Mouse (Mus musculus): ENCODE measurements around the gene Man1c1. TPM values are rescaled to one million over a fixed set of nuclear protein-coding genes. Genes with fewer than 3 reads are reported as not detected.

Man1c1 gene
- total RNA-seq, 2 experiments from 2014 or later: 32.0 to 37.7 TPM

DNA sequence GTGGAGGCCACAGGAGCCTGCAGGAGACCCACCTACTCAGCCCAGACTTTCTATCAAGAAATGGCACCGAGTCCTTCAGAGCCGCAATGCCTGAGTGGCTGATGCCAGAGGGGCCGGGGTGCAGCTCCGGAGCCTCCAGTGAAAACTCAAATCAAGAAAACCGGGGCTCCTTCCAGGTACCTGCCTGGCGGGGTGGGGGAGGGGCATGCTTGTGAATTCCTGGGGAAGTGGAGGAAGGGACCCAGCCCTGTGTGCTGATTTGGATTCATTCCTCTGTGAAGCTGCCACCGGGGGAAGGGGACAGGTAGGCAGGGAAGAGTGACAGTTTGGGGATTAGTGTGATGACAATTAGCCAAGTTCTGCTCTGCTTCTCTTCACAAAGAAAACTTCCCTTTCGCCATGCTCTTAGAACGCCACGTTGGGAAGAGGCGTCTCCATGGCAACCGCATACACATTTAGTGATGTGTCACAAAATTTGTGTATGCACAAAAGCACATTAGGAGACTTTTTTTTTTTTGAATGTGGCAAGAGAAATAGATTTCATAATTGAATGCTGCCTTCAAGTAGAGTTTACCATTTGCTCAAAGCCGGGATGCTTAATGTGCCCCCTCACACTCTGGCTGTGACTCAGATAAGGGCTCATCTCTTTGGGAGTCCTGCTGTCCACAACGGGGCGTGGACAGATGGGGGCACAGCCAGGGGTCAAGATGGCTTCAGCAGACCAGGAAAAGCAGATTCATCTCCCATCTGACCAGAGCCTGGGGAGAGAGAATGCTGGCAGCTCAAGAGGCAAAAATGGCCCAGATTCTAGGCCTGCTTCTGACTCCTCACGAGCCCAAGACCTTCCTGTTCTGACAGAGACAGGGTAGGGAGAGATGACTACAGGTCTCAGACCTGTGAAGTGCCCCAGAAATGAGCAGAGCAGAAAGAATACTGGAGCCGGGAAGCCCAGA, 26.3 kb downstream of the Man1c1 start:
- DNase-seq: no peak
- intact Hi-C loops (cut with DNase I): no loop called here

DNA sequence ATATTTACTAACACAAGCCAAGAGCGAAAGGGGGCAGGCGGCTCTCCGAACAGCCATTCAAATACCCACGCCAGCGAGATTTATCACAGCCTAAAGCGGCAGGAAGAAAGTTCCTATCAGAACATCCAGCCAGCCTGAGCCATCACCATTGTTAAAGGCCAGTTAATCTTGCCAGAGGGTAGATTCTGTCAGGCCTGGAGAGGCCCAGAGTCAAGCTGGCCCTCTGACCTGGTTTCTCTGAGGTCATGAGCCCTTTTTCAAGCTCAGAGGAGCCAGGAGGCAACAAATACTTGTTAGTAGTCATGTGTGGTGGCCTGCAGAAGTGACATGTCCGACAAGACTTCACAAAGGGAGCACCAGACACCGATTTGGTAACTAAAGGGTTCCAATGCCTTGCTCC, 28.3 kb downstream of the Man1c1 start:
- intact Hi-C loops (cut with DNase I): no loop called here
- DNase-seq: no peak

DNA sequence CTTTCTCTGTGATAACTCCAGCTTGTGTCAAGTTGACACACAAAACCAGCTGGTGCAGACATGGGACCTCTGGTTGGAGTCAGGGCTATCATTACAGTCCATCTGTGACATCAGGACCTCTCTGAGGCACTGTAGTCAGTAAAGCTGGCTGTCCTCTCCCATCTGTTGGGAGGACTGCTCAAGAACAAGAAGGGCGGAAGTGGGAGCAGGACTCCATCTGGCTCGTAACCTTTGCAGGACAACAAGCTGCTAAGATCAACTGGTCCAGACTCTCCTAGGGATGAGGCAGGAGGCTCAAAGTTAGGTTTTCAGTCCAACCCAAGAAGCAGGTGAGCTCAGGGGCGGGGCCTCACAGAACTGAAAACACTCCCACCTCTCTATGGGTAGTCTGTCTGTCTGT, 29.1 kb downstream of the Man1c1 start:
- no peak for DNase-seq
- intact Hi-C loops (cut with DNase I): no loop called here

DNA sequence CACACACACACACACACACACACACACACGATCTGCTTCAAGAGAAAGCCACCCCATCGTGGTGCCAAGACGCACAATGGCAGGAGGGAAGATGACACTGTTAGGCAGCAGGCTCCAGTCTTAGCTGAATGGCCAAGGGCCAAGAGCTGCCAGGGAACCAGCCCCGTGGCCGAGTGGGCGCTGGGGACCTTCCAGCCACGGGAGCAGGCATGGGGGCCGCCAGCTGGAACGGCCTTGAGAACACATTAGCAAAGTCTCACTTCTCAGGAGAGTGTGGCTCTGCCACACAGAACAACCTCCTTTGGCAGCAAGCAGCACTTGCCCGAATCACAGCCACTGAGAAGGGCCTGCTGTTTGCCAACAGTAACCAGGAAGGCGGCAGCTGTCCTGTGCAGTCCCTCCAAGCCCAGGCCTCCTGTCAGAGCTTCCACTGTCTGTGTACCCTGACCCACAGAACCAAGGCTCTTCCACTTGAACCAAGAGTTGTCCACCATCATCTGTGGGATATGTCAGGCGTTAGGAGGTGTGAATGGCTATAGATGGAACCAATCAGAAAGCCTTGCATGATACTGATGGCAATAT, 30.1 kb downstream of the Man1c1 start:
- intact Hi-C loops (cut with DNase I): no loop called here

DNA sequence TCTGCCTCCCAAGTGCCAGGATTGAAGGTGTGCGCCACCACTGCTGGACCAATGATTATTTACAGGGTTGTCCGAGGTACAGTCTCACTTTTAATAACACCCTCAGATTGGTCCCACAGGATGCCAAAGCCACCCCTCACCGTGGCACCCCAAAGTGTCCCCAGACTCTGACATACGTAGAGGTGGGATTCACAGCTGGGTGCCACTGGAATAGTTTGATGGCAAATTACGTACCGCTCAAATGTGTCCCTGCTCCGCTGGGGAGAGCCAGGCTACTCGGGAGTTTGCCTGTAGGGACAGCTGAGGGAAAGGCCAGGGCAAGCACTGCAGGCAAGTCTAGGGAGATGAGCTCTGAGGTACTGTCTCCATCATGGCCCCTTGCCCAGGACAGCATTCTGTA, 30.9 kb downstream of the Man1c1 start:
- no peak for DNase-seq
- intact Hi-C loops (cut with DNase I): no loop called here

More for the DNA sequence above, 30.1 kb downstream of the Man1c1 start:
- no peak for DNase-seq

DNA sequence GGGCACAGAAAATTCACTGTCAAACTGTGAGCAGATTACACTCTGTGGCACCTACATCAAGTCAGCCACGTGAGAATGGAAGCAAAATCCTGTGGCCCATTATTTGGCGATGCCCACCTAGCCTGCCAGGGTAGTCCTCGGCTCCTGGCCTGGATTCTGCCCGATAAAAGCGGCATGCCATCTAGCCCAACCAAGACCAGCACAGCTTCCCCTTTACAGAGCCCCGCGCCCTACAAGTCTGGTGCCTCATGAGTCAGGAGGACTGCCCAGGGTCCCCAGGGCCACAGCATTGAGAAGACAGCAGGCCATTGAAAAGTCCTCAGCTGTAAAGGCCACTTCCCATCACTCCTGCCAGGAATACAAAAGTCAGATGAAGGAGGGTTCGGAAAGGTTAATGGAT, 31.8 kb downstream of the Man1c1 start:
- no peak for DNase-seq
- intact Hi-C loops (cut with DNase I): no loop called here

DNA sequence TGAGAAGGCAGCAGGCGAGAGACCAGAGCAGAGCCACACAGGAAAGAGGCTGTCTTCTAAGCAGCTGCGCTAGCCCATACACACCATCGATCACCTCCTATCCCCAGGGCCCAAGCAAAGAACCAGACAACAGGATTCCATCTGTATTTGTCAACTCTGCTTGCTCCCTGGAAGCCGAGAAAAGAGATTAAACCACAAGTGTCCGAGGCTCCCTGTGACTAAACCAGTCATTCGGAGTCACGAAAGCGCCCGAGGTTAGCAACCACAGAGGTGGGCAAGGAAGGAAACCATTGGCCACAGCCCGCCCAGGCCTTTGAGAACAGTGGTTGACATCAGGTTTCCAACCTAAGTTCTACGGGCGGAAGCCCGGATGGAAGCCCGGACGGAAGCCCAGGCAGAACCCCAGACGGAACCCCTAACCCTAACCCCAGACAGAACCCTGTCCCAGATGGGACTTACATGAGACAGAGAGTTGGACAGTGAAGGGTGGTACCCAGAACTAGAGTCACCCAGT, 32.4 kb downstream of the Man1c1 start:
- no peak for DNase-seq
- intact Hi-C loops (cut with DNase I): no loop called here

DNA sequence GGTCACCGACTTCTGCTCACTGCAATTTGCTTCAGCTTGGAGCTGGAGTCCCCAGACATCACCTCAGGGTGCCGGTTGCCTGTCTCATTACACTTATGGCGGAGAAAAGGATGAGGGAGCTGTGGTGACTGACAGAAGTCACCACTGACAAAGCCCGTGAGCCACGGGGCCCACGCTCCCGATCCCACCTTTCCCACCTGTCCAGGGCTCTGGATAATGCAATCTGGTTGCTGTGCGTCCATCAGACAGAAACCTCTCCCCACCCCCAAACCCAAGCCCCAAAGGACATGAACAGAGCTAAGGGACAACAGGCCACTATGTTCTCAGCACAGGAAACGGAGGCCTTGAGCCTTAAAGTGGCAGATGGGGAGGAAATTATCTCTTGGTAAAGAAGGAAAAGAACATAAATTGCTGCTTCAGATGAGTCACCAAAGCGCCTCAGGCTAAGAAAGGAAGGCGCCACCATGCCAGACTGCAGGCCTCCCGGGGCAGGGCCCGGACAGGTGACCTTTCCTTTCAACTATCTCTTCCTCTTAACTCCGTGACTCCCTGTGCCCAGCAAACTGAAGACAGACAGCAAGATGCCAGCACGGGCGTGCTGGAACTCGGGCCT, 34.2 kb downstream of the Man1c1 start:
- intact Hi-C loops (cut with DNase I): no loop called here
- DNase-seq: no peak

DNA sequence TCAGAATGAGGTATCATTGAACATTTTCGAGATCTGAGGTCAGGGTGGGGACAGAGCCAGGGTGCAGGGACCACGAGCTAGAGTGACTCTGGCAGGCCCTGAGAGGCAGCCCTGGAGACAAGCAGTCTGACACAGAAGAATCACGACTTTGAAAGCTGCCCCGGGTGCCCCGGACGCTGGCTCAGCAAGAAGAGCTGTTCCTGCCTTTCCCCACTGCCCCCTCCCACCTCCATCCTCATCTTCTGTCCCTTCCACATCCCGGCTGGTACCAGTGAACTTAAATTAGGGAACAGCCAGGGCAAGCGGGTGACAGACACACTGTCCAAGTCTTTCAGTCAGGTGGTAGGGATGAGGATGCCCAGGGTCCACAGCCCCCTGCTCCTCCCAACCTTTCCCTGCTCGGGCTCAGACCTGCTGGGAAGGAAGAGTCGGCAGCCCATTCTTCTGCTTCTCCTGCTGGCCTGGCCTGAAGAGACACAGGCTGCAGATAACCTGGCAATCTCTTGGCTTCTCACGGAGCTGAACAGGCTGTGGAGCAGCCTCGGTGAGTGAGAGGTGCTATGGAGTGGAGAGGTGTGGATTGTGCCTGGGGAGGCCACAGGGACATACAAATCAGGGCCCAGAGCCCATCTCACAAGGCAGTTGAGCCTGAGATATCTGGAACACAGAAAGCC, 35.6 kb downstream of the Man1c1 start:
- DNase-seq: no peak
- intact Hi-C loops (cut with DNase I): no loop called here

DNA sequence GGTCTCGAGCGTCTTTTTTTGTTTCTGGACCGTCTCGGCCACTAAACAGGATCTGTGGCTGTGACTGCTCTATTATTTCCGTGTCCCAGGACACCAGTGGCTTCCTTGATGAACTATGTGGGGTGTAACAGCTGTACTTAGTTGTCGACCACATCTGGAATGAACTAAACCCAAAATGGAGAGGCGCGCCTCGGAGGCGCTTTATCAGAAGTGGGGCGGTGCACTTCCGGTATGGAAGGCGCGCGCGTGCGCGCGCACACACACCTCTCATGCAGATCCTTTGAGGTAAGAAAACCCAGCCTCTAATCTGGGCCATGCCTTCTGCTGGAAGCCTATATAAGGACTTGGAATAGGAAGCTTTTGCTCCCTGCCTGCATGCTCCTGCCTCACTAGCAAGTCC, 37.7 kb downstream of the Man1c1 start:
- intact Hi-C loops (cut with DNase I): no loop called here
- no peak for DNase-seq

DNA sequence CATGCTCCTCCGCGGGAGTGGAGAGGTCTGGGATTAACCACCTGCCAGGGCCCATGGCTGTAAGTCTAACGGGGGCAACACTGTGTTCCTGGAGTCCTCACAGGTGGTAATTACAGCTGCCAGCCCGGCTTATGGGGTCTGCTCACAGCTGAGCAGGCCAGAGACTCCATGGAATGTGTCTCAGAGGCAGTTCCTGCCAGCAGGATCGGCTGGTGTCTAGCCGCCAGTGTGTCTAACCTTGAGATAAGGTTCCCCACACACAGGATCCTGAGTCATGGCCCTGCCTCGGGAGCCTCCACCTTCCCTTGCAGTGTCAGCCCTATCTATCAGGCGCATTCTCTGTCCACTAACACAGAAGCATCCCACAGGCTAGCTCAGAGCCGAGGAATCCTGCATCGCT, 41.0 kb downstream of the Man1c1 start:
- intact Hi-C loops (cut with DNase I): no loop called here
- peak; percentile 68 to 70 for DNase-seq

DNA sequence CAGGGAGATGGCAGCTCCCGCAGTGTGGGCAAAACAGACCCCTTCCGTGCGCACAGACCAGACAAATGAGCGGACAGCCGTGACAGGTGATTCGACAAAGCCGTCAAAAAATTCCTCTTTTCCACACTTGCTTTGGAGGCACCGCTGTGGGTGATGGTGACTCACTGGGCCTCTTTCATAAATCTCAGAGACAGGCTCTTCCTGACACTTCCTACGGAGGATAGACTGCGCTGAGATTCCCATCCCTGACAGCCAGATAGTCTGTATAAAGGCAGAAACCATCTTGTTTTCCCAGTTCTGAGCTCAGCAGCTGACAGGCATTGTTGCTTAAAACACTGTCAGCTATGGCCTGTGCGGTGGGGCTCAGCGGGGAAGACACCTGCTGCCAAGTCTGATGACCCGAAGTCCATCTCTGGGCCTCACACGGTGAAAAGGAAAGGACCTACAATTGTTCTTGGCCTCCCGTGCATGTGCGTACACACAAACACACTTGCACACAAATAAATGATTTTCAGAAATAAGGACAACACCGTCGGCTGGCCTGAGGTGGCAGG, 43.4 kb downstream of the Man1c1 start:
- DNase-seq: no peak
- intact Hi-C loops (cut with DNase I): no loop called here

DNA sequence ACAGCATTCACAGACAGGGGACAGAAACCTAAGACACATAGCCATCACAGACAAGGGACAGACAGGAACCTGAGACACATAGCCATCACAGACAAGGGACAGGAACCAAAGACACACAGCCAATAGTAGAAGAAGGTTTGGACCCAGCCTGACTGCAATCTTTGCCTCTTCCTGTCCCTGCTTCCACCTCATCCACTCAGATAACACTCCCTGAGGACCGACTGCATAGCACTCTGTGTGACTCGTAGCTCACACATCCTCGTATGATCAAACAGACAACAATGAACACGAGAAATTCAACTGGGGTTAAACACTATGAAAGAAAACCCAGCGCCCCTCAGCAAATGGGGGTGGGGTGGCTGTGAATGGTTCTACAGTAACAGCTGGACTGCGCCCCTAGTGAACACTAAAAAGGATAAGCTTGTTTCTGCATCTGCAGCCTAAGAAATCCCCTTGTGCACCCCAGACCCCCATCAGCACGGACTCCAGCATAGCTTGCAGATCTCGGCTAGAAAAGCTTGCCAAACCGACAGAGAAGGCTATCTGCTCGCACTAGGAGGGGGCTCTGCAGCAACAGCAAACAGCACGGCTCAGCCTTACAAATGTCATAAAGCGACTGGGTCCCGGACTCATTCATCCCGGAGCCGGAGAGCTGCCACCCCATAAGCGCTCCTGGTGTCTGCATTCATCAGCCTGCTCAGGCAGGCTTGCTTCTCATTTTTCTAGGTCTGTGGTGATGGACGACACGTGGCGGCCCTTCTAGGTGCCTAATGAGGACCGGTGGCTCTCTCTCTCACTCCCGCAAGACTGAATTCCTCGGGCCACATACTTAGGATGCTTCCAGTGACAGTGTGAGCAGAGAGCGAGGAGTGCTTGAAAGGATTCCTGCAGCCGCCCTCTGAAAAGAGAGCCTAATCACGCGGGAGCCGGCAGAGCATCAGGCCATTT, 44.5 kb downstream of the Man1c1 start:
- intact Hi-C loops (cut with DNase I): no loop called here
- DNase-seq: no peak

DNA sequence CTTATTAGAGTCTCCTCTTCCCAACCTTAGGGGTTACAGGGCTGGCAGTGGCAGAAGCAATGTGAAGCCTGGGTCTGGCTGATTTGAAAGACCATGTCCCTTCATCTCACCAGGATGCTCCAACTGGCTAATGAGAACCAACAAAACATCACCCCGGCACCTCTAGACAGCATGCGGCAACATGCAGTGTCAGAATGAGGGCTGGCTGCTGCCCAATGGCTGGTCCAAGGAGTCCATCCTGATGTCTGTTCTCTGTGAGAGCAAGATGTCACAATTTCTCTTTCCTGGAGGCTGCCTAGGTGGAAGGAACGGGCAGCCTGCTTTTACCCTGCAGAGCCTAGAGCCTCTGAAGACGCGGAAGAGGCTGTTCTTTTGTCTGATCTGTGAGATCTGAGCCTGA, 46.6 kb downstream of the Man1c1 start:
- intact Hi-C loops (cut with DNase I): no loop called here
- DNase-seq: no peak

DNA sequence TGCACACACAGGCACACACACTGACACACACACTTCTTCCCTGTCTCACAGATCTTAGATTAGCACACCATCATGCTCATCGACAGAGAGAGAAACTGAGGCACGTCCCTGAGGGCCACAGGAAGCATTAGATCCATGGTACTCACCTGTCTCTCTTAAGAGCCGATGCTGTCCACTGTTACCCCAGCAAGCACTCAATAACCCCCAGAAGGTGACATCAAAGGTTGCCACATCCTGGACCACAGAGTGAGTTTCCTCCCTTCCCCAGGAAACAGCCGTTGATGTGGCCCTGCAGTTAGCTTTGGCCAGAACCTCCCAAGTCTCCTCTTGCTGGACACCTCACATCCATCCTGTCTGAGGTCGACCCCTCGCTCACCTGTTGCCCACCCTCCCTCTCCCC, 49.7 kb downstream of the Man1c1 start:
- DNase-seq: no peak
- intact Hi-C loops (cut with DNase I): no loop called here

DNA sequence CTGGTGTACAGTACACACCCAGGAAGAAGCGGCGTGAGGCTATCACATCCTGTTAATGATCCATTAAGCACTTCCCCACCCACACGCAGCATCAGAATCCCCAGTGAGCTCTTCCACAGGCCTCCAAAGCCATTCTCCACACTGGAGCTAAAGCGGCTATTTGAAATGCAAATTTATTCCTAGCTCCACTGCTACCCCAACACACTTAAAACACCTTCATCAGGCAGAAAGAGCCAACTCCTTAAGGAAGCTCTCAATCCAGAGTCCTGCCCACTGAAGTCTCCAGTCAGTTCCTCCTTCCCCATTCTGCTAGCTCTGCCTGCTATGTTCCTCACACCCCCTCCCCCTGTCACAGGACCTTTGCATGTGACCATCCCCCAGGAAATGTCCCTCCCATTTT, 51.4 kb downstream of the Man1c1 start:
- intact Hi-C loops (cut with DNase I): no loop called here
- DNase-seq: no peak

DNA sequence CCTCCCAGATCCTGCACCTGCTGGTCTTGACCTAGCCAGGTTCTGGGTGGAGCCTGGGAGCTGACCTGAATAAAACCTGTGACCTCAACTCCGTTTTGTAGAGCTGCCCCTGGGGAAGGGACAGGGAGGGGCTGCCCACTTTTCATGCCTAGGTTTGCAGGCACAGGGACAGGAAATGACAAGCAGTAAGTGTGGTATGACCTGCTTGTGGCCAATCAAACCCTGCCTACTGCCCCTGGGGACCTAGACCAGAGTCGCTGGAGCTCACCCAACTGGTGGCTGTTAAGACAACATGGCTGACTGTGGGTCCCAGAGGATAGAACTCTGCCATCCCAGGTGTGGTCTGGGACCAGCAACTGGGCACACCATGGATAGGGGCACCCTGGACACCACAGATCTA, 51.9 kb downstream of the Man1c1 start:
- DNase-seq: no peak
- intact Hi-C loops (cut with DNase I): no loop called here

DNA sequence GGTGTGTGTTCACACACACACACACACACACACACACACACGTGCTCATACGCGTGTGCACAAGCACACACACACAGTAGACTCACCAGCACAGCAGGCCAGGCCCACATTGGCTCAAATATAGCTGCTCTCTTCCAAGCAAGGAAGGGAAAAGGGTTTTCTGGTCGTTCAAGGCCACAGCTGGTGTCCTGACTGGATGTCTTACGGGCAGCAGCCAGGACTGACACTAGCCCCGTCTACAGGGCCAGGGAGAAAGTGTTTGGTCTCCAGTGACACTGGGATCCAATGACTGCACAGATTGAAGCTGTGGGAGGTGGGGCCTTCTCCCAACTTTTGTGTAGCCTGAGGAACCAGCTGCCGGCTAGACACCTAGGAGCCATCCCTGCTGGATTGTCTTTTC, 52.7 kb downstream of the Man1c1 start:
- DNase-seq: peak; percentile 77 to 79
- intact Hi-C loops (cut with DNase I): no loop called here

DNA sequence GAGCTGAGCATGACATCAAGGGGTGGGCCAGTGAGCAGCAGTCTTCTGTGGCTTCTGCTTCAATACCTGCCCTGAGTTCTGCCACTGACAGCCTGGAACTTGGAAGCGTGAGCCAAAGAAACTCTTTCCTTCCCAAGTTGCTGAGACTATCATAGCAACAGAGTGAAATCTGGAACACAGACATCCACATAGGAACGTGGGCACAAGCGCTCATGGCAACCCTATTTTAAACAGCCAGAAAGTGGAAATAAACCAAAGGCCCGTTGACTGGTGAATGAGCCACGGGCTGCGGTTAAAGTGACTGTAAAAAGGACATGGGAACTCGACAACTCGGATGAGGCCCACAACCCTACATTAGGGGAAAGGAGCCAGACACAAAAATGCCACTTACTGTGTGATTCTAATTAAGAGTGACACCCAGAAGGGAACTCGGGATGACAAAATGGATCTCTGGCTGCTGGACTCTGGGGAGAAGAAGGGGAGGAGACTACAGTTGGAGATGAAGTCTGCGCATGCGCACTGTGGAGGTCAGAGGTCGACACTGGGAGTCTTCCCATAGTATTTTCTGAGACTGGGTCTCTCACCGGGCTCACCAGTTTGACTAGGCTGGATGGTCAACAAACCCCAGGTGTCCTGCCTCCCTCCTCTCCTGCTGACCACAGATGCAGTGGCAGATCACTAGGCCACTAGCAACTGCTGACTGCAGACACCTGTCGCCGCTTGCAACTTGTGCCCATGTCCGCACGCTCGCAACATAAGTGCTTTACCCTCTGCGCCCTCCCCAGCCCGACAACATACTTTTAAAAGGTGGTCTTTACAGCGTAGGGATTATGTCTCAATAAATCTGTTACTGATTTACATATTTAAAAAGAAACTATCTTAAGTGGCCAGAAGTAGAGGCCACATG, 58.8 kb downstream of the Man1c1 start:
- intact Hi-C loops (cut with DNase I): no loop called here
- DNase-seq: no peak

All from heart, postnatal 10 days (tissue).